Mouse (Mus musculus) thymus, postnatal 36 days (tissue): ENCODE data around the gene Il1rapl1.

ENCODE experiments used
- DNase-seq, 2 experiments: peaks; one replicate each; pipeline ENCODE4 v3.0.0; 2022; ENCODE audit warnings: mixed read lengths in 2 of 2

The Il1rapl1 gene

DNA sequence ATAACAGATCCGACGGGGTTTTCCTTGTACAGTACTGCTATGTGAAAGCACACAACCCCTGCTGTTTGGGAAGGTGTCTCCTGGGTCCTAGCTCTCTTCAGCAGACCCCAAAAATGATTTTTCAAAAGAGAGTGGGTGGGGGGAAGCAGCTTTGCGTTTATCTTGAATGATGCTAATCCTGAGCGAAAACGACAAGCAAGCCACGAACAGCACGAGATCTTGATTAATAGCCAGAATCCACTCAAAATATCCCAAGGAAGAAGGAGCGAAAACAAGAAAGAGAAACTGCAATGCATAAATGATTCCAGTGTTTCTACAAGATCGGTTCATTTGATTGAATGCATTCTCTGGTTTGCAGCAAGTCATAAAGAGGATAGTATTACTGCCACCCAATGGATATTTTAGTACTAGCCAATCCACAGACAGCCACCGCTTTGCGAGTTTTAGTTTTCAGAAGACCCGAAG, at the start of gene Il1rapl1:
Il1rapl1 (minus strand) TSS at position 37 of the 465 bp plus-strand sequence.
- no peak for DNase-seq

GRCm38 (mm10) chrX:88158037-88158436, 42.6 kb upstream of the Il1rapl1 start:
- DNase-seq = no peak

GRCm38 (mm10) chrX:88125612-88126011, 10.2 kb upstream of the Il1rapl1 start:
- DNase-seq = no peak

DNA sequence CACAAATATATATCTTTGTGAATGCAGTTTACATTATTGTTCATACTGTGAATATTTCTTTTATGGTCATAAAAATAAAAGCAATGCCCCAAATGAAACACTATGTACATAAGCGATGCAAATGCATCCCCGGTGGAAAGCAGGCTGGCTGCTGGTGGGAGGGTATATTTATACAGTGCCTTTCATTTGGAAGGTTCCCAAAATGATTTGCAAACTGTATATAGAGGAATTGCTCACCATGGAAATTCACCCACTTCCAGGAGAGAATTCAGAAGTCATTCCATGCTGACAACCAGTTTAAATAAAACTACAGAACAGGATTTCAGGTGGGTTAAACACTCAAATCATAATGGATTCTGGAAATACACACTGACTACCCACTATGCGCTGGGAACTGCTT, 4.6 kb upstream of the Il1rapl1 start:
- no peak for DNase-seq

DNA sequence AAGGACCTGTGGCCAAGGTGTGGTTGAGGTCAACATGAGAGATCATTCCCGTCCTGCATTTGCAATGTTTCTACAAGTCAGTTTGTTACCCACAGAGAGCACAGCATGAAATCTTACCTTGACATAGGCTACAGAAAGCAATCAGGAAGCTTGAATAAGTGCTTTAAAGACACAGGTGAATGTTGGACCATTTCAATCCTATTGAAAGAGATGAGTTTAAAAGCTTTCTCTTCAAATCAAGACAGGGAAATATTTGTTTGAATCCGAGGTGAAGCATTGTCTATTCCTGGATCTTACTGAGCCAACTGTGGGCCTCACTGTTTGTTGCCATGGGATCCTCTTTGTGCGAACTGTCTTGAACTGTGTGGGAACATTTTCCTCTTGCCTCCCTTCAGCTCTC, 2.4 kb upstream of the Il1rapl1 start:
- no peak for DNase-seq

DNA sequence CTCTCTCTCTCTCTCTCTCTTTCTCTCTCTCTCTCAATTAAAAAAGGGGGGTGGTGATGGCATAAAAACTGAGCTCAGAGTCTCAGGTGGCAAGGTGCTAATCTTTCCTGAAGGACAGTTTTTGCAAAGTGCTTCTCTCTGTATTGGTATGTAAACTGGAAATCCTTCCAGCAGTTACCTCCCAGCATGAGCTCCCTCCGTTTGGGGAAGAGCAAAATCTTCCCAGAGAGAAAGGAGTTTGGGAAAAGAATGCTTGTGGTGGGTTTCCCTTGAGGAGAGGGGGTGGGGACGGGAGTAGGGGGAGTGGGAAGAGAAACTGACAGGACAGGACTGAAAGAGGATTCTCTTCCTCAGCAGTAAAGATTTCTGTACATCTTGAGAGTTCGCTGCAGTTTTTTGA, 881 bp upstream of the Il1rapl1 start:
- DNase-seq = no peak

GRCm38 (mm10) chrX:88113561-88113960, 1.9 kb downstream of the Il1rapl1 start:
- DNase-seq = no peak

- DNase-seq = no peak
Measured at GRCm38 (mm10) chrX:88112254-88112653, 3.2 kb downstream of the Il1rapl1 start.

GRCm38 (mm10) chrX:88109733-88110132, 5.7 kb downstream of the Il1rapl1 start:
- DNase-seq = no peak

GRCm38 (mm10) chrX:88093936-88094569, 21.4 kb downstream of the Il1rapl1 start:
- no peak for DNase-seq

DNA sequence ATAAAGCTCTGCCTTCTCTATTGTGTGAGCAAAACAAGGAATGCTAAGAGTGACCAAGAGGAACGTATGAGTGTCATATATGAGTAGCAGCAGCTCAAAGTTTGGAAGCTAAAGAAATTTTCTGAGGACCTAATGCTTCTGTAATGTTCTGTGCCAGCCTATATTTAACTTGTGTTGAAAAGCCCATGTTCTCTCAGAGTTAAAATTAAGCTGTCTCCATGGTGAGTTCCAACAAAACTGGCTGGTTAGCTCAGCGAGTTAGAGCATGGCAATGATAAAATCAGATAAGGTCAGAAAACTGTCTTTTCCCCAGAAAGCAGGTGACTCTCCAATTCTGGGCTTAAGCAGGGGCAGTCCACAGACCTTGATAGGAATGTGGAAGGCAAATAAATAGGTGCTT, 25.6 kb downstream of the Il1rapl1 start:
- DNase-seq = no peak

GRCm38 (mm10) chrX:88072741-88073419, 42.6 kb downstream of the Il1rapl1 start:
- DNase-seq = no peak

DNA sequence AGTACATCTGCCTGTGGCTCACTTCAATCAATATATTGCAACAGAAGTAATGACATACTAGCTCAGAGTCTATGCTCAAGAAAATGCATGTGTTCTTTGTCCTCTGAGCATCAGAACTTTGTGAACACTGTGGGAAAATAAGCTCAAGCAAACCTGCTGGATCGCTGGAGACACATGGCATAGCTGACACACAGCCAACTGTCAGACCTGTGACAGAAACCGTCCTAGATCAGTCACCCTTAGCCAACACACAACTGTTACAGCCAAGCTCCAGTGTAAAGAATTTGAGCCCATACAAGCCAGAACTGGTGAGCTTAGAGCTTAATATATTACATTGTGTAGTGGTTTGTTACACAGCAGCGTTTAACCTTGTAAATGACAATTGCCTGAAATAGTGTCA, 45.1 kb downstream of the Il1rapl1 start:
- no peak for DNase-seq

GRCm38 (mm10) chrX:88043556-88043955, 71.9 kb downstream of the Il1rapl1 start:
- no peak for DNase-seq

GRCm38 (mm10) chrX:88038984-88039383, 76.5 kb downstream of the Il1rapl1 start:
- DNase-seq = no peak

GRCm38 (mm10) chrX:87897172-87897571, 218.3 kb downstream of the Il1rapl1 start:
- DNase-seq = no peak

- DNase-seq = no peak
Measured at GRCm38 (mm10) chrX:87891916-87892315, 223.5 kb downstream of the Il1rapl1 start.

GRCm38 (mm10) chrX:87854107-87854506, 261.3 kb downstream of the Il1rapl1 start:
- no peak for DNase-seq

DNA sequence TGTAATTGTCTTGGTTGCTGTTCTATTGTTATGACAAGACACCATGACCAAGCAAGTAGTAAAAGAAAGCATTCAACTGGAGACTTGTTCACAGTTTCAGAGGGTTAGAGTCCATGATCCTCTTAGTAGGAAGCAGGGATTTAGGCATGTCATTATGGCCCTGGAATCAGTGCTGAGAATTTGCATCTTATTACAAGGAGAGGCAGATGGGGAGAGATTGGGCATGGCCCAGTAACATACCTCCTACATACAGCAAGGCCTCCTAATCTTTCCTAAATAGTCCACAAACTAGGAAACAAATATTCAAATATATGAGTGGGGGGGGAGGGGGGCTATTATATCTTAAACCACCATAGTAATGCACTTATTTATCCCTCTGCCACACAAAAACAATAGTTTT, 301.6 kb downstream of the Il1rapl1 start:
- DNase-seq = no peak

GRCm38 (mm10) chrX:87807717-87808116, 307.7 kb downstream of the Il1rapl1 start:
- no peak for DNase-seq

GRCm38 (mm10) chrX:87793011-87793410, 322.4 kb downstream of the Il1rapl1 start:
- no peak for DNase-seq

DNA sequence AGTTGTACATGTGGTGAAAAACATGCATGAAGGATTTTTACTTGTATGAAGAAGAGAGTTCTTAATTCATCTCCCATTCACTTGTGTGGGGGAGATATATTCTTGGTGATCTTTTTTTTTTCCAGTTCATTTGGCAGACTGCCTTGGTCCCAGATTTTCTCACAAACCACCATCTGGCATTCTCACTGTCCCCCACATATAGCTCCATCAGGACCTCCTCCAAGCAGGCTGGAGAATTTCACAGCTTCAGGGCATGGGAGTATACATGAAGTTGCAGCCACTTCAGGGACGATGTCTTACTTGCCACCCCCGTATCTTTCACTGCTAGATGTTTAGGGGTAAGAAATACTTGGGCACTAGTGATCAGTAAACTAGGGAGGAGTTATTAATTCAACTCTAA, 404.9 kb downstream of the Il1rapl1 start:
- DNase-seq = no peak

DNA sequence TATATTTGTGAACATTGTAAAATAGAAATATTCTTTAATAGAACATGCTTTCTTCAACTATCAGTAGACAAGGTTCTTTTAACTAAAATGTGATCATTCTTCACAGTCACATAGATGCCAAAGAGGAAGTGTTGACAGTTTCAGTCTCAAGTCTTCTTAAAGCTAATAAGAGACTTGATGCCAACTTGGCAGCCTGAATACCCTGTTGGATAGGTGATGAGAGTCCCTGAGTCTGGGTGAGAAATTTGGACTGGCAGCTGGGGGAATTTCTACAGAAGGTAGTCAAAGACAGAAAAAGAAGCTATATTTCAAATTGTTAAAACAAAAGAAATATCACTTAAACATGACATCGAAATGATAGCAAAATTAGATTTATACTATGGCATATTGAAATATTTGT, 451.6 kb downstream of the Il1rapl1 start:
- no peak for DNase-seq

DNA sequence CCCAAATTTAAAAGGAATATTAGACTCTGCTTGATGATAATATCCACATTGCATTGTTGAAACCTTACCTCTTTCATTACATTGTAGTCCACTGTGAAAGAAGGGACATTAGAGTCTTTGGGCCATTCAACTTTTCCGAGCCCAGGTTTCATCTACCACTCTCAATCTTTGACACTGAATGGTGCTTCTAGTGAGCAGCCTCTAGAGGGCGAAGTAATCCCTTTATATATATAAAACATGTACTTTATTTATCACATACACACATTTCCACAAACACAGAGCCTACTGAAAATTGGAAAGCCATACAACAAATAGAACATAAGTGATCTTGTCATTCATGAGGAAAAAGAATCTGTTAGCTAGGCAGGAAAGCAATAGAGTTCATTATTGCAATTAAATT, 459.8 kb downstream of the Il1rapl1 start:
- DNase-seq = no peak

DNA sequence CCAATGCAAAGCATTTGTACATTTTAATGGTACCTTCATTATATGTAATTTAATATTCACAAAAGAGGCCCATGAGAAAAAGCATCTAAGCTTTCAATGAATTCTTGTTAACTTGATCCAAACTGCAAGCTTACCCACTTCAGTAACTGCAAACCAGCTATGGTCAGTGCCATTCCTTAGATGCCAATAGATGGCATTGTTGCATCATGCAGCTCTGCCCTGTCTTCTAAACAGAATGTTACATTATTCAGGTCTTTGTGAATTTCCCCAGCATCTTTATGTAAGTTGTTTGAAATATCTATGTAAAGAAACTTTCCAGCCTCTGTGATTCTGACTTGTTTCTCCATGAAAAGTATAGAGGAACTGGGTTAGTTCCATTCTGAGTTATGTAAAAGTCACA, 514.5 kb downstream of the Il1rapl1 start:
- DNase-seq = no peak
